Mouse (Mus musculus): ENCODE data around the gene Dnm3. TPM values are rescaled to one million over a fixed set of nuclear protein-coding genes. Genes with fewer than 3 reads are reported as not detected.

The Dnm3 gene
- total and polyA plus RNA-seq, 3 experiments = 1.5 to 7.8 (median 5.9) TPM

GRCm38 (mm10) chr1:161990684-161991578 lies 486.9 kb downstream of the Dnm3 start:
- no peak for DNase-seq
- Histone ChIP-seq H3K27ac (no peak overlapping the region), H3K36me3 (ENCODE audit: control insufficient read depth, insufficient read depth, low read length) (no peaks in the 10 kb centered on the region), H3K4me3 (no peak overlapping the region), H3K9ac (ENCODE audit: low read depth, low read length) (no peak overlapping the region), H3K4me1 (ENCODE audit: control insufficient read depth, insufficient read depth, low read length) (no peaks in the 10 kb centered on the region), H3K79me2 (replicated peaks; ENCODE audit: control insufficient read depth, insufficient read depth, low read length) (no peaks in the 10 kb centered on the region), H3K27me3 (ENCODE audit: control insufficient read depth, insufficient read depth, low read length) (no peaks in the 10 kb centered on the region)
- intact Hi-C loops (cut with DNase I) = no loop called here
- WGBS = 85% methylated on average over 10 of the region's 10 CpGs
- TF ChIP-seq POLR2A (IDR thresholded peaks at IDR 0.05; ENCODE audit: insufficient read depth, low read depth, low read length) = no peak
- no peak for TF ChIP-seq CTCF (IDR thresholded peaks at IDR 0.05)
- no peak for TF ChIP-seq EP300 (IDR thresholded peaks at IDR 0.05; ENCODE audit: insufficient read depth, low read depth, low read length)

GRCm38 (mm10) chr1:161983979-161984566 lies 493.8 kb downstream of the Dnm3 start:
- Histone ChIP-seq H3K4me1 (ENCODE audit: control insufficient read depth, insufficient read depth, low read length) (no peaks in the 10 kb centered on the region; the same call in 1 of the 2 replicates), H3K4me3 (no peak overlapping the region), H3K9ac (ENCODE audit: low read depth, low read length) (no peak overlapping the region), H3K27ac (0 out of 2 replicates have a peak overlapping the region, but pooled peaks have one; percentile 5), H3K79me2 (replicated peaks; ENCODE audit: control insufficient read depth, insufficient read depth, low read length) (no peaks in the 10 kb centered on the region), H3K27me3 (ENCODE audit: control insufficient read depth, insufficient read depth, low read length) (no peaks in the 10 kb centered on the region), H3K36me3 (ENCODE audit: control insufficient read depth, insufficient read depth, low read length) (no peaks in the 10 kb centered on the region)
- TF ChIP-seq CTCF (IDR thresholded peaks at IDR 0.05) = no peak
- no peak for TF ChIP-seq POLR2A (IDR thresholded peaks at IDR 0.05; ENCODE audit: insufficient read depth, low read depth, low read length)
- TF ChIP-seq EP300 (IDR thresholded peaks at IDR 0.05; ENCODE audit: insufficient read depth, low read depth, low read length) = no peak
- WGBS = 35% methylated on average over 4 of the region's 4 CpGs
- peak; percentile 30 to 51 for DNase-seq
- intact Hi-C loops (cut with DNase I) = no loop called here

- H3K27ac ChIP-seq = no peak overlapping the region
- H3K4me3 ChIP-seq = no peak overlapping the region
- no peaks in the 10 kb centered on the region; the same call in 1 of the 2 replicates for H3K4me1 ChIP-seq (ENCODE audit: control insufficient read depth, insufficient read depth, low read length)
- no peaks in the 10 kb centered on the region for H3K79me2 ChIP-seq (replicated peaks; ENCODE audit: control insufficient read depth, insufficient read depth, low read length)
- H3K27me3 ChIP-seq (ENCODE audit: control insufficient read depth, insufficient read depth, low read length) = no peaks in the 10 kb centered on the region
- H3K9ac ChIP-seq (ENCODE audit: low read depth, low read length) = no peak overlapping the region
- intact Hi-C loops (cut with DNase I) = no loop called here
- TF ChIP-seq POLR2A (IDR thresholded peaks at IDR 0.05; ENCODE audit: insufficient read depth, low read depth, low read length) (no peak), EP300 (IDR thresholded peaks at IDR 0.05; ENCODE audit: insufficient read depth, low read depth, low read length) (no peak), CTCF (IDR thresholded peaks at IDR 0.05) (no peak)
- DNase-seq = peak in 1 of 2 experiments; percentile 41
- no peaks in the 10 kb centered on the region for H3K36me3 ChIP-seq (ENCODE audit: control insufficient read depth, insufficient read depth, low read length)
- WGBS = 66% methylated on average over 6 of the region's 6 CpGs
These were observed 494.4 kb downstream of the Dnm3 start for GRCm38 (mm10) chr1:161983451-161983850.

GRCm38 (mm10) chr1:161980626-161981298 lies 497.1 kb downstream of the Dnm3 start:
- Histone ChIP-seq H3K27ac (no peak overlapping the region), H3K36me3 (ENCODE audit: control insufficient read depth, insufficient read depth, low read length) (no peaks in the 10 kb centered on the region), H3K9ac (ENCODE audit: low read depth, low read length) (no peak overlapping the region), H3K79me2 (replicated peaks; ENCODE audit: control insufficient read depth, insufficient read depth, low read length) (no peaks in the 10 kb centered on the region), H3K4me3 (no peak overlapping the region), H3K4me1 (ENCODE audit: control insufficient read depth, insufficient read depth, low read length) (peaks cover 1% of the 10 kb centered on the region; the same call in 1 of the 2 replicates), H3K27me3 (ENCODE audit: control insufficient read depth, insufficient read depth, low read length) (no peaks in the 10 kb centered on the region)
- TF ChIP-seq EP300 (IDR thresholded peaks at IDR 0.05; ENCODE audit: insufficient read depth, low read depth, low read length) = no peak
- intact Hi-C loops (cut with DNase I) = no loop called here
- WGBS = 77% methylated on average over 9 of the region's 9 CpGs
- no peak for DNase-seq

- Histone ChIP-seq H3K4me1 (ENCODE audit: control insufficient read depth, insufficient read depth, low read length) (peaks cover 1% of the 10 kb centered on the region; the same call in 1 of the 2 replicates), H3K36me3 (ENCODE audit: control insufficient read depth, insufficient read depth, low read length) (no peaks in the 10 kb centered on the region), H3K4me3 (no peak overlapping the region), H3K79me2 (replicated peaks; ENCODE audit: control insufficient read depth, insufficient read depth, low read length) (no peaks in the 10 kb centered on the region), H3K27ac (no peak overlapping the region), H3K9ac (ENCODE audit: low read depth, low read length) (no peak overlapping the region), H3K27me3 (ENCODE audit: control insufficient read depth, insufficient read depth, low read length) (no peaks in the 10 kb centered on the region)
- no peak for DNase-seq
- no peak for TF ChIP-seq POLR2A (IDR thresholded peaks at IDR 0.05; ENCODE audit: insufficient read depth, low read depth, low read length)
- intact Hi-C loops (cut with DNase I) = no loop called here
- WGBS = 79% methylated on average over 2 of the region's 2 CpGs
These were observed 497.8 kb downstream of the Dnm3 start for GRCm38 (mm10) chr1:161980046-161980445.

All from heart, adult 2 months (tissue).